Mouse (Mus musculus) frontal cortex, postnatal 10 days (tissue): ENCODE results near the gene Set.

Experiments
- DNase-seq, 2 experiments: peaks; one replicate each; pipeline ENCODE4 v3.0.0; 2022; ENCODE audit warnings: low spot score in 2 of 2, mixed read lengths in 1 of 2

Set gene

GRCm38 (mm10) chr2:30087310-30087709, 30.1 kb downstream of the Set start:
- DNase-seq, result no peak

- DNase-seq, result no peak
Measured at GRCm38 (mm10) chr2:30091521-30091920, 34.3 kb downstream of the Set start.

GRCm38 (mm10) chr2:30092280-30092918, 35.2 kb downstream of the Set start:
- DNase-seq, result no peak

GRCm38 (mm10) chr2:30093471-30094207, 36.5 kb downstream of the Set start, which contains the start of gene Zdhhc12:
Gene Zdhhc12, minus strand, starts transcription at chr2:30093648.
- DNase-seq, result peak; percentile 92 to 93

GRCm38 (mm10) chr2:30094208-30094588, 37.0 kb downstream of the Set start:
- no peak for DNase-seq

- no peak for DNase-seq
Measured at GRCm38 (mm10) chr2:30095882-30096527, 38.8 kb downstream of the Set start.

GRCm38 (mm10) chr2:30100214-30100613, 43.0 kb downstream of the Set start:
- no peak for DNase-seq

- DNase-seq, result no peak
Measured at GRCm38 (mm10) chr2:30106364-30106763, 49.2 kb downstream of the Set start.

- no peak for DNase-seq
Measured at GRCm38 (mm10) chr2:30107646-30108045, 50.5 kb downstream of the Set start.

GRCm38 (mm10) chr2:30108260-30108659, 51.1 kb downstream of the Set start:
- DNase-seq, result no peak

GRCm38 (mm10) chr2:30111500-30111899, 54.3 kb downstream of the Set start:
- DNase-seq, result no peak

GRCm38 (mm10) chr2:30112564-30112963, 55.4 kb downstream of the Set start:
- DNase-seq, result no peak

- peak in 1 of 2 experiments; percentile 72 for DNase-seq
Measured at GRCm38 (mm10) chr2:30119641-30120051, 62.5 kb downstream of the Set start.

- DNase-seq, result no peak
Measured at GRCm38 (mm10) chr2:30120269-30120668, 63.1 kb downstream of the Set start.
